ENCODE assay signal across 24 mouse cellular contexts in genomic region chr6:143878525-143878924, GRCm38 (mm10).
A peak's percentile ranks its signal among the peaks of the same experiment; 100 is the strongest.
DNase-seq lines count a peak whose midpoint lies in the region; ATAC-seq and TF ChIP-seq lines count a peak whose summit lies in the region.
"Had no signal": no experiment of that assay in that cellular context is flagged by ENCODE, and none has a peak within 500 bp of the region (broad histone marks: within the 10 kb centered on the region; RNA-seq: fewer than 3 reads in every experiment).

No protein-coding gene starts in this region.

- H3K4me3 ChIP-seq in lung, embryonic 14.5 days (ENCODE audit: low read depth, low read length), result no peak overlapping the region
- H3K4me3 ChIP-seq in lung, adult 2 months (replicated peaks; ENCODE audit: extremely low read depth, low read depth, low read length), result no peak overlapping the region
- no peak overlapping the region for H3K4me3 ChIP-seq in lung, embryonic 16.5 days (ENCODE audit: low read length)
- H3K4me3 ChIP-seq: embryonic facial prominence, embryonic 10.5 days; embryonic facial prominence, embryonic 12.5 days; forebrain, embryonic 13.5 days; forebrain, embryonic 15.5 days had no signal

- H3K27me3 ChIP-seq in lung, embryonic 14.5 days (ENCODE audit: insufficient read depth, low read length), result no peaks in the 10 kb centered on the region
- H3K27me3 ChIP-seq in lung, embryonic 16.5 days (ENCODE audit: control insufficient read depth, insufficient read depth, low read depth, low read length), result no peaks in the 10 kb centered on the region
- H3K27me3 ChIP-seq: CH12.LX; embryonic facial prominence, embryonic 12.5 days; forebrain, embryonic 13.5 days; forebrain, embryonic 15.5 days; Patski had no signal

- no peak overlapping the region for H3K4me2 ChIP-seq in lung, embryonic 14.5 days
- H3K4me2 ChIP-seq in lung, embryonic 16.5 days (ENCODE audit: low read depth, low read length), result no peak overlapping the region
- H3K4me2 ChIP-seq: embryonic facial prominence, embryonic 12.5 days; forebrain, embryonic 13.5 days; forebrain, embryonic 15.5 days had no signal

- peak; percentile 79 for ATAC-seq in lung, embryonic 14.5 days (ENCODE audit: insufficient read depth)
- peak; percentile 67 for ATAC-seq in lung, embryonic 16.5 days (ENCODE audit: low read depth)
- ATAC-seq: activated CD4-positive, CD25-positive, alpha-beta regulatory T cell, adult 4 months; CD4-positive, CD25-positive, alpha-beta regulatory T cell, adult 4 months; forebrain, embryonic 13.5 days; forebrain, embryonic 15.5 days; Patski had no signal

- H3K9me3 ChIP-seq in lung, embryonic 14.5 days (ENCODE audit: low read depth, low read length), result no peaks in the 10 kb centered on the region; the same call in 1 of the 2 replicates
- peaks cover 3% of the 10 kb centered on the region; the same call in 1 of the 2 replicates for H3K9me3 ChIP-seq in lung, embryonic 16.5 days (ENCODE audit: control insufficient read depth, low read length)
- H3K9me3 ChIP-seq: embryonic facial prominence, embryonic 10.5 days; forebrain, embryonic 13.5 days; forebrain, embryonic 15.5 days had no signal

- DNase-seq in heart, adult 11 months, result peak; percentile 74
- DNase-seq in heart, adult 9 months (ENCODE audit: low spot score in 2 of 2), result no peak
- DNase-seq in lung, embryonic 14.5 days, result peak; percentile 63
- DNase-seq in lung, adult 2 months, result no peak
- DNase-seq in lung, postnatal 4 days, result no peak
- DNase-seq: adrenal gland, adult 8-10 months; adrenal gland, postnatal 14 days; adrenal gland, postnatal 36 days; B cell, adult 2 months; cerebellum, adult 11-12 months; cerebellum, adult 2 months; cerebellum, adult 9-10 months; cerebellum, postnatal 10 days; cerebellum, postnatal 25 days had no signal

- TF ChIP-seq POLR2A in lung, adult 2 months (IDR thresholded peaks at IDR 0.05; ENCODE audit: borderline replicate concordance, extremely low read depth, low read depth, low read length), result no peak

- H3K36me3 ChIP-seq in lung, embryonic 14.5 days (ENCODE audit: insufficient read depth), result no peaks in the 10 kb centered on the region
- no peaks in the 10 kb centered on the region for H3K36me3 ChIP-seq in lung, embryonic 16.5 days (ENCODE audit: control insufficient read depth, insufficient read depth, low read length)
- H3K36me3 ChIP-seq: embryonic facial prominence, embryonic 12.5 days; forebrain, embryonic 15.5 days; G1E had no signal

- no peaks in the 10 kb centered on the region for H3K4me1 ChIP-seq in lung, embryonic 14.5 days (ENCODE audit: insufficient read depth)
- no peaks in the 10 kb centered on the region for H3K4me1 ChIP-seq in lung, adult 2 months (ENCODE audit: control insufficient read depth, insufficient read depth, low read length)
- H3K4me1 ChIP-seq in lung, embryonic 16.5 days (replicated peaks; ENCODE audit: control insufficient read depth, insufficient read depth, low read length), result no peaks in the 10 kb centered on the region
- H3K4me1 ChIP-seq: embryonic facial prominence, embryonic 10.5 days; embryonic facial prominence, embryonic 12.5 days; forebrain, embryonic 15.5 days had no signal

- H3K27ac ChIP-seq in lung, embryonic 14.5 days (ENCODE audit: low read depth), result no peak overlapping the region
- peak overlapping the region; percentile 12; the same call in 1 of the 2 replicates for H3K27ac ChIP-seq in lung, embryonic 16.5 days (ENCODE audit: low read length)
- H3K27ac ChIP-seq: embryonic facial prominence, embryonic 10.5 days; embryonic facial prominence, embryonic 12.5 days; forebrain, embryonic 13.5 days; forebrain, embryonic 15.5 days had no signal

- 32% methylated on average over 6 of the region's 6 CpGs for WGBS in lung, embryonic 14.5 days
- 38% methylated on average over 6 of the region's 6 CpGs for WGBS in lung, adult 2 months
- WGBS in lung, embryonic 16.5 days, result 31% methylated on average over 6 of the region's 6 CpGs

- no peak overlapping the region for H3K9ac ChIP-seq in lung, embryonic 14.5 days
- H3K9ac ChIP-seq in lung, embryonic 16.5 days (ENCODE audit: low read length), result no peak overlapping the region
- H3K9ac ChIP-seq: embryonic facial prominence, embryonic 12.5 days; forebrain, embryonic 13.5 days; forebrain, embryonic 15.5 days had no signal

- TF ChIP-seq CTCF in lung, embryonic 14.5 days (IDR thresholded peaks at IDR 0.05; ENCODE audit: low read depth), result no peak
- no peak for TF ChIP-seq CTCF in lung, adult 2 months (IDR thresholded peaks at IDR 0.05; ENCODE audit: insufficient read depth, low read length)

Comparison
In these comparisons a context has a peak if more than half of its experiments do, and no peak if none do; other contexts are left out.
1. DNase-seq: peak in heart, adult 11 months (single experiment) and lung, embryonic 14.5 days (single experiment); none in heart, adult 9 months (0 of 2), lung, adult 2 months (single experiment) and lung, postnatal 4 days (0 of 2).